ENCODE assay signal across 15 mouse cellular contexts in the genomic region with DNA sequence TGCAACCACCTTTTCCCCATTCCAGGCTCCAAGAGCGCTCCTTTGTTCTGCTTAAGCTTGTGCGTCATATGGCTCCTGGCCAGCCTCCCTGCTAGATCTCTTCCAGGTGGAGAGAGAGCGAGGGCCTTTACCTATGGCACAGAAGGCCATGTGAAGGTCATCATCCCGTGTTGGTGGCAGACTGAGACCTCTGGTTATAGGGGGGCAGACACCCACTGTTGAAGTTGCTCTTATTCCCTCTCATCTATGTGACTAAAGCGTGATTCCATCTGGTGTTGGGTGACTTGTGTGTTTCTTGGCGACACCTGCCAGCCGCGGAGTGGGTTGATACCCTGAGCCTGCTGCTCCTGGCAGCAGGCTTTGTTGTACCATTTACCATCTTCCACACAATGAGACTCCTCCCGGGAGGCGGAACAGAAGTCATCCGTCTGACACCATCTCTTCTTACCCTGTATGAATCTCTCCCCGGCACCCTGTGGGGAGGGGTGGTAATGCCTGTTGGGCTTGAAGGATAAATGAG. TPM values are rescaled to one million over a fixed set of nuclear protein-coding genes. Genes with fewer than 3 reads are reported as not detected.
DNase-seq lines count a peak whose midpoint lies in the region; ATAC-seq and TF ChIP-seq lines count a peak whose summit lies in the region.
"Had no signal": no experiment of that assay in that cellular context is flagged by ENCODE, and none has a peak within 500 bp of the region (broad histone marks: within the 10 kb centered on the region; RNA-seq: fewer than 3 reads in every experiment).

No protein-coding gene starts in this region.

- H3K27ac ChIP-seq in hindbrain, postnatal 0 days: no peak overlapping the region
- H3K27ac ChIP-seq in hindbrain, embryonic 10.5 days: no peak overlapping the region
- H3K27ac ChIP-seq in forebrain, embryonic 16.5 days (ENCODE audit: low read length): peak overlapping the region; percentile 61

- no peaks in the 10 kb centered on the region for H3K4me1 ChIP-seq in hindbrain, postnatal 0 days (ENCODE audit: insufficient read depth, low read length)
- peaks cover 9% of the 10 kb centered on the region for H3K4me1 ChIP-seq in hindbrain, embryonic 10.5 days (replicated peaks)
- H3K4me1 ChIP-seq in forebrain, embryonic 16.5 days (replicated peaks; ENCODE audit: control insufficient read depth, insufficient read depth, low read length): peaks cover 18% of the 10 kb centered on the region

- DNase-seq in hindbrain, postnatal 0 days (ENCODE audit: low spot score): peak; percentile 9
- no peak for DNase-seq in hindbrain, embryonic 10.5 days (ENCODE audit: low spot score)
- DNase-seq in layer of hippocampus, postnatal 36 days: peak; percentile 30 to 41
- DNase-seq in right cerebral cortex, postnatal 25 days: peak; percentile 68
- DNase-seq in kidney, postnatal 10 days: no peak
- no peak for DNase-seq in urinary bladder, postnatal 36 days (ENCODE audit: low spot score in 2 of 2)
- DNase-seq: embryo, embryonic 11 days; gastrocnemius, postnatal 25 days; liver; lung, postnatal 14 days; thymus, postnatal 14 days had no signal

- no peaks in the 10 kb centered on the region for H3K36me3 ChIP-seq in hindbrain, postnatal 0 days (ENCODE audit: insufficient read depth, low read length)
- H3K36me3 ChIP-seq in hindbrain, embryonic 10.5 days: no peaks in the 10 kb centered on the region
- H3K36me3 ChIP-seq in forebrain, embryonic 16.5 days (ENCODE audit: control insufficient read depth, insufficient read depth): no peaks in the 10 kb centered on the region

- 45% methylated on average over 12 of the region's 12 CpGs for WGBS in hindbrain, postnatal 0 days
- 65% methylated on average over 12 of the region's 12 CpGs for WGBS in hindbrain, embryonic 10.5 days
- WGBS in forebrain, embryonic 16.5 days: 35% methylated on average over 12 of the region's 12 CpGs

- no peaks in the 10 kb centered on the region for H3K9me3 ChIP-seq in hindbrain, postnatal 0 days (ENCODE audit: low read length)
- H3K9me3 ChIP-seq in hindbrain, embryonic 10.5 days: no peaks in the 10 kb centered on the region
- no peaks in the 10 kb centered on the region for H3K9me3 ChIP-seq in forebrain, embryonic 16.5 days (ENCODE audit: control insufficient read depth, low read length)

- no peak overlapping the region for H3K9ac ChIP-seq in hindbrain, postnatal 0 days (replicated peaks; ENCODE audit: low read length)
- H3K9ac ChIP-seq in forebrain, embryonic 16.5 days (replicated peaks; ENCODE audit: low read depth, low read length): no peak overlapping the region

- no peak for TF ChIP-seq CTCF in hindbrain, postnatal 0 days (IDR thresholded peaks at IDR 0.05; ENCODE audit: low read depth)

- 0 out of 2 replicates have a peak, but pooled peaks have one; percentile 29 for ATAC-seq in hindbrain, postnatal 0 days
- peak; percentile 94 for ATAC-seq in forebrain, embryonic 16.5 days
- no peak for ATAC-seq in granulocyte monocyte progenitor cell, adult 5-6 weeks (replicated peaks; ENCODE audit: poor library complexity, severe bottlenecking)

- no peaks in the 10 kb centered on the region for H3K27me3 ChIP-seq in hindbrain, postnatal 0 days (ENCODE audit: insufficient read depth, low read length)
- H3K27me3 ChIP-seq in hindbrain, embryonic 10.5 days (ENCODE audit: insufficient read depth, poor library complexity, severe bottlenecking): peaks cover 2% of the 10 kb centered on the region; the same call in 1 of the 2 replicates
- no peaks in the 10 kb centered on the region for H3K27me3 ChIP-seq in forebrain, embryonic 16.5 days (replicated peaks; ENCODE audit: control insufficient read depth, insufficient read depth, low read length)

- H3K4me3 ChIP-seq in hindbrain, postnatal 0 days (ENCODE audit: low read length): no peak overlapping the region
- H3K4me3 ChIP-seq in hindbrain, embryonic 10.5 days: no peak overlapping the region
- no peak overlapping the region for H3K4me3 ChIP-seq in forebrain, embryonic 16.5 days (replicated peaks; ENCODE audit: low read length)
- H3K4me3 ChIP-seq: myocyte had no signal

- H3K4me2 ChIP-seq in hindbrain, postnatal 0 days (ENCODE audit: low read depth, low read length): no peak overlapping the region
- peak overlapping the region; percentile 19 for H3K4me2 ChIP-seq in forebrain, embryonic 16.5 days (ENCODE audit: low read length)

RNA-seq across cellular contexts. Expression of a gene that starts 3.7 kb away (rescaled TPM):
- not detected in 2 replicates for total RNA-seq in hindbrain, postnatal 0 days (2014; rRNA removed)
- not detected in 2 replicates for polyA plus RNA-seq in hindbrain, postnatal 0 days (2015; fragmentation: Nextera tagmentation; extraction: Ambion mirVana)
- not detected in 2 replicates for polyA plus RNA-seq in hindbrain, embryonic 10.5 days (2016; fragmentation: Nextera tagmentation; extraction: Ambion mirVana)
- not detected in 2 replicates for polyA plus RNA-seq in forebrain, embryonic 16.5 days (2015; fragmentation: Nextera tagmentation; extraction: Ambion mirVana)
- total RNA-seq in layer of hippocampus, postnatal 36 days (2021): not detected
- total RNA-seq in granulocyte monocyte progenitor cell, adult 5-6 weeks (2014; fragmentation: Nextera tagmentation): not detected in 2 replicates
- not detected in 2 replicates for total RNA-seq in granulocyte monocyte progenitor cell, adult 5-6 weeks (2017)
- total RNA-seq: gastrocnemius, postnatal 25 days had no signal
- polyA plus RNA-seq: intestine, embryonic 14.5 days had no signal

Comparison
In these comparisons a context has a peak if more than half of its experiments do, and no peak if none do; other contexts are left out.
1. DNase-seq: peak in hindbrain, postnatal 0 days (single experiment), layer of hippocampus, postnatal 36 days (2 of 2) and right cerebral cortex, postnatal 25 days (single experiment); none in hindbrain, embryonic 10.5 days (single experiment), kidney, postnatal 10 days (single experiment) and urinary bladder, postnatal 36 days (0 of 2).